Mouse (Mus musculus): ENCODE data around the gene B3gnt8.

The B3gnt8 gene

GRCm38 (mm10) chr7:25620101-25620500 is 6.4 kb upstream of the B3gnt8 start:
- no peak for DNase-seq

- no peak for DNase-seq
Observed at GRCm38 (mm10) chr7:25620751-25621150, 5.7 kb upstream of the B3gnt8 start.

GRCm38 (mm10) chr7:25623857-25624370 is 2.5 kb upstream of the B3gnt8 start:
- DNase-seq: no peak

- DNase-seq: no peak
Observed at GRCm38 (mm10) chr7:25624851-25625250, 1.6 kb upstream of the B3gnt8 start.

GRCm38 (mm10) chr7:25625594-25626250 is 732 bp upstream of the B3gnt8 start:
- DNase-seq: no peak

GRCm38 (mm10) chr7:25627431-25628322 is 1.2 kb downstream of the B3gnt8 start:
- peak; percentile 31 for DNase-seq

DNA sequence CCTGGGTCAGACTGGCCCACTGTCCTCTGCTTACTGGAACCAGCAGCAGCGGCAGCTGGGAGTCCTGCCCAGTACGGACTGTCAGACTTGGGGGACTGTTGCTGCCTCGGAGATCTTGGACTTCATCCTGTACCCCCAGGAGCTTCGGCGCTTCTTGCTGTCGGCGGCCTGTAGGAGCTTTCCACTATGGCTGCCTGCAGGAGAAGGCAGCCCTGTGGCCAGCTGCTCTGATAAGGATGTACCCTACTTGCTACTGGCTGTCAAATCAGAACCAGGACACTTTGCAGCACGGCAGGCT is 1.8 kb downstream of the B3gnt8 start:
- no peak for DNase-seq

GRCm38 (mm10) chr7:25632679-25633078 is 6.2 kb downstream of the B3gnt8 start:
- no peak for DNase-seq

- no peak for DNase-seq
Observed at GRCm38 (mm10) chr7:25636373-25636772, 9.9 kb downstream of the B3gnt8 start.

DNA sequence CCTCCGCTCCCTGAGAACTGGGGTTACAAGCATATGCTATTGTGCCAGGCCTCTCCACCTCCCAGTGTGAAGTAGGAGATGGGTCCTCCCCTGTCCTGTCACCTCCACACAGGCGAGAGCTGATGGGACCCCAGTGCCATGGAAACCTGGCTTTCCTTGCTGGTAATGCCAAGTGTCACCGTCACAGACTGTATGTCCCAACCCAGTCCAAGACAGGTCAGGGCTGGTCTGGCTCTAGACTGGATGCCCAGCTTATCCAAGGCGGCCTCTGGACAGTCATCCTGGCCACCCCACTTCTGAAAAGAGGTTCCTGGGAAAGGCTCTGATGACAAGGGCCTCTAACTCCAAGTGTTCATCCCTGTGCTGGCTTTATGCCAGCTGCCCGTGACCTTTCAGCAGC is 10.6 kb downstream of the B3gnt8 start:
- no peak for DNase-seq

- DNase-seq: no peak
Observed at GRCm38 (mm10) chr7:25639754-25640153, 13.3 kb downstream of the B3gnt8 start.

- DNase-seq: no peak
Observed at GRCm38 (mm10) chr7:25644136-25644535, 17.7 kb downstream of the B3gnt8 start.

GRCm38 (mm10) chr7:25644631-25645030 is 18.2 kb downstream of the B3gnt8 start:
- DNase-seq: no peak

- no peak for DNase-seq
Observed at GRCm38 (mm10) chr7:25645074-25645473, 18.6 kb downstream of the B3gnt8 start.

- no peak for DNase-seq
Observed at GRCm38 (mm10) chr7:25647574-25648123, 21.2 kb downstream of the B3gnt8 start.

GRCm38 (mm10) chr7:25649839-25650238 is 23.4 kb downstream of the B3gnt8 start:
- DNase-seq: no peak

DNA sequence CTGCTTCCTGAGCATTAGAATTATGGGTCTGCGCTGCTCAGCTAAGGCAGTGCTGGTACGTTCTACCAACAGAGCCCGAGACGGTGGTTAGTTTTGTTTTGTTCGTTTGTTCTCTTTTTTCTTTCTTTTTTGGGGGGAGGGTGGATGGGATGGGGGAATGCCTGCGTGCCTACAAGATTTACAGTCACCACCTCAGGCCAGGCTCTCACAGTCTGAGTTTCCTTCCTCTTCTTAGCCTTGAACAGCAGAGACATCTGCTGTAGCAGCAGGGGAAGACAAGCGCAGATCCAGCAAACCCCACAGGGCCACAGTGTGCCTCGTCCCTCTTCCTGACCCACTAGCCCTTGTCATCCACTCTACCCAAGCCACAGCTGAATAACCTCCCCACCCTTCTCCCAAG is 24.8 kb downstream of the B3gnt8 start:
- no peak for DNase-seq

DNA sequence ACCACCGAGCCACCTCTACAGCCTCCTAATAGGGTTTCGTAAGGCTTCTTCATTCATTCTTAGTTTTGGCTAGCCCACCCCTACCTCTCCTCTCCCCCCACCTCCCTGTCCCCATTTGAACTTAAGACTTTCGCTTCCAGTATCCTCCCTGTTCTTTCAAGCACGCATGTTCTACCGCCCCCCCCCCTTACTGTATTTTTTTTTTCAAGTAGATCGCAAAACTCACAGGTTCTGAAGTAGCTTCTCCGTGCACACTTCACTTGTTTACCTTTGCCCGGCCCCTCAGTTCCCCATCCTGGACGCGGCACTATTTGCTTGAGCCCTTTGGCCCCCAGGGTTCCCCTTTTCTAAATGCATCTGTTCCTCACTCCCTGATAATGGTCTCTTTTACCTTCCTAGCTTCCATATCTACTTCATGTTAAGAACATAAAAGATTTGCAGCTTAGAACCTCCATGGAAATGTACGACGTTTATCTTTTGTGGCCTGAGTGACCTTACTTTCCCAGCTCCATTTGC is 25.8 kb downstream of the B3gnt8 start:
- DNase-seq: no peak

- DNase-seq: no peak
Observed at GRCm38 (mm10) chr7:25655601-25656428, 29.4 kb downstream of the B3gnt8 start.

- no peak for DNase-seq
Observed at GRCm38 (mm10) chr7:25657785-25658184, 31.3 kb downstream of the B3gnt8 start.

GRCm38 (mm10) chr7:25658657-25659472 is 32.4 kb downstream of the B3gnt8 start, which contains the start of the genes Bckdha and Exosc5:
Gene Bckdha, minus strand, starts transcription at chr7:25658981.
Gene Exosc5, plus strand, starts transcription at chr7:25659164.
- peak; percentile 96 for DNase-seq

- DNase-seq: no peak
Observed at GRCm38 (mm10) chr7:25666381-25666780, 39.9 kb downstream of the B3gnt8 start.
